Mouse (Mus musculus) limb, embryonic 12.5 days (tissue): ENCODE measurements around the gene Pf4. TPM values are rescaled to one million over a fixed set of nuclear protein-coding genes. Genes with fewer than 3 reads are reported as not detected.

Experiments used
- ATAC-seq: fragments of 200-750 bp; cut with Nextera tagmentation; 2 replicates; pipeline ENCODE4 v1.8.0; 2017; ENCODE audit warnings: low read depth, moderate TSS enrichment; ENCODE audit not compliant: insufficient number of reproducible peaks, insufficient read depth, low FRiP score, low TSS enrichment
- H3K27ac ChIP-seq: fragments of 300-500 bp; sonication (generic); 2 replicates; pipeline ENCODE4 v1.5.1; 2016; ENCODE audit warnings: mild to moderate bottlenecking, moderate library complexity
- H3K27me3 ChIP-seq: fragments of 300-500 bp; sonication (generic); 2 replicates; pipeline ENCODE4 v1.6.1; 2016; ENCODE audit warnings: mild to moderate bottlenecking, moderate library complexity
- H3K36me3 ChIP-seq: fragments of 300-500 bp; sonication (generic); 2 replicates; pipeline ENCODE4 v1.6.1; 2016; ENCODE audit warnings: mild to moderate bottlenecking, moderate library complexity
- H3K4me1 ChIP-seq: fragments of 300-500 bp; sonication (generic); replicated peaks from 2 replicates; pipeline ENCODE4 v1.6.1; 2016
- H3K4me2 ChIP-seq: fragments of 300-500 bp; sonication (generic); 2 replicates; pipeline ENCODE4 v1.6.1; 2016; ENCODE audit warnings: mild to moderate bottlenecking, moderate library complexity
- H3K4me3 ChIP-seq: fragments of 300-500 bp; sonication (generic); replicated peaks from 2 replicates; pipeline ENCODE4 v1.5.1; 2016; ENCODE audit warnings: mild to moderate bottlenecking
- H3K9ac ChIP-seq: fragments of 300-500 bp; sonication (generic); replicated peaks from 2 replicates; pipeline ENCODE4 v1.6.1; 2016; ENCODE audit warnings: mild to moderate bottlenecking, moderate library complexity
- H3K9me3 ChIP-seq: fragments of 300-500 bp; sonication (generic); 2 replicates; pipeline ENCODE4 v1.6.1; 2016; ENCODE audit warnings: mild to moderate bottlenecking, moderate library complexity
- WGBS: fragments of 180-500 bp; shearing (Covaris S2); methylation state at CpG from one replicate; pipeline ENCODE4 v1.1.7; 2016; 5-methylcytosine and 5-hydroxymethylcytosine counted together
- polyA plus RNA-seq: library from polyadenylated mRNA; unstranded; fragments of >200 nt; fragmentation: Nextera tagmentation; extraction: Ambion mirVana; gene quantifications from 2 replicates; pipeline ENCODE4 v1.2.1, GENCODE M21; 2016

Pf4 gene
- 54.2 and 54.9 TPM in 2 replicates for polyA plus RNA-seq

- Histone ChIP-seq H3K4me3 (no peak within 1 kb of the TSS), H3K4me2 (no peak within 1 kb of the TSS), H3K27me3 (peaks cover 5% of the 10 kb centered on the region), H3K9me3 (no peaks in the 10 kb centered on the region), H3K27ac (no peak within 1 kb of the TSS), H3K36me3 (no peaks in the 10 kb centered on the region), H3K9ac (no peak within 1 kb of the TSS), H3K4me1 (no peaks in the 10 kb centered on the region)
- WGBS = 86% methylated on average over 16 of the region's 16 CpGs
- ATAC-seq = no peak
Measured at GRCm38 (mm10) chr5:90771880-90772653, at the start of gene Pf4. Gene Pf4 (plus strand): TSS chr5:90772435.

- Histone ChIP-seq H3K4me1 (no peaks in the 10 kb centered on the region), H3K4me3 (no peak overlapping the region), H3K27ac (no peak overlapping the region), H3K4me2 (no peak overlapping the region), H3K36me3 (no peaks in the 10 kb centered on the region), H3K9ac (no peak overlapping the region), H3K27me3 (no peaks in the 10 kb centered on the region), H3K9me3 (no peaks in the 10 kb centered on the region)
- 93% methylated on average over 3 of the region's 3 CpGs for WGBS
- no peak for ATAC-seq
Measured at GRCm38 (mm10) chr5:90722656-90723055, 49.6 kb upstream of the Pf4 start.

- Histone ChIP-seq H3K27ac (no peak overlapping the region), H3K36me3 (no peaks in the 10 kb centered on the region), H3K9me3 (no peaks in the 10 kb centered on the region), H3K4me2 (no peak overlapping the region), H3K9ac (no peak overlapping the region), H3K27me3 (no peaks in the 10 kb centered on the region), H3K4me3 (no peak overlapping the region), H3K4me1 (0 out of 2 replicates have a peak, but pooled peaks cover 7% of the 10 kb centered on the region)
- no peak for ATAC-seq
- 15% methylated on average over 3 of the region's 3 CpGs for WGBS
Measured at GRCm38 (mm10) chr5:90728254-90728653, 44.0 kb upstream of the Pf4 start.

GRCm38 (mm10) chr5:90731480-90731879 is 40.8 kb upstream of the Pf4 start:
- H3K27ac ChIP-seq = no peak overlapping the region
- ATAC-seq = no peak
- H3K4me1 ChIP-seq = 0 out of 2 replicates have a peak, but pooled peaks cover 7% of the 10 kb centered on the region
- no peaks in the 10 kb centered on the region for H3K27me3 ChIP-seq
- no peaks in the 10 kb centered on the region for H3K36me3 ChIP-seq
- H3K4me2 ChIP-seq = no peak overlapping the region
- WGBS = 74% methylated on average over 4 of the region's 4 CpGs
- no peak overlapping the region for H3K4me3 ChIP-seq
- H3K9ac ChIP-seq = no peak overlapping the region
- H3K9me3 ChIP-seq = no peaks in the 10 kb centered on the region

GRCm38 (mm10) chr5:90742029-90742428 is 30.2 kb upstream of the Pf4 start:
- ATAC-seq = no peak
- H3K9ac ChIP-seq = no peak overlapping the region
- H3K4me2 ChIP-seq = no peak overlapping the region
- H3K27ac ChIP-seq = no peak overlapping the region
- no peak overlapping the region for H3K4me3 ChIP-seq
- H3K36me3 ChIP-seq = no peaks in the 10 kb centered on the region
- 78% methylated on average over 4 of the region's 4 CpGs for WGBS
- no peaks in the 10 kb centered on the region for H3K27me3 ChIP-seq
- no peaks in the 10 kb centered on the region for H3K4me1 ChIP-seq
- no peaks in the 10 kb centered on the region for H3K9me3 ChIP-seq

- Histone ChIP-seq H3K9me3 (no peaks in the 10 kb centered on the region), H3K4me3 (no peak overlapping the region), H3K4me1 (peaks cover 23% of the 10 kb centered on the region), H3K27me3 (peaks cover 8% of the 10 kb centered on the region), H3K4me2 (no peak overlapping the region), H3K9ac (no peak overlapping the region), H3K36me3 (no peaks in the 10 kb centered on the region), H3K27ac (no peak overlapping the region)
- 88% methylated on average over 1 of the region's 1 CpGs for WGBS
- no peak for ATAC-seq
Measured at GRCm38 (mm10) chr5:90753934-90754333, 18.3 kb upstream of the Pf4 start.

GRCm38 (mm10) chr5:90758020-90758605 is 14.1 kb upstream of the Pf4 start:
- Histone ChIP-seq H3K4me1 (peaks cover 30% of the 10 kb centered on the region), H3K27ac (no peak overlapping the region), H3K4me2 (no peak overlapping the region), H3K9me3 (no peaks in the 10 kb centered on the region), H3K9ac (no peak overlapping the region), H3K36me3 (no peaks in the 10 kb centered on the region), H3K27me3 (peaks cover 19% of the 10 kb centered on the region), H3K4me3 (no peak overlapping the region)
- WGBS = 38% methylated on average over 5 of the region's 5 CpGs
- no peak for ATAC-seq

- H3K36me3 ChIP-seq = no peaks in the 10 kb centered on the region
- H3K4me3 ChIP-seq = peak within 1 kb of the TSS; percentile 32
- ATAC-seq = peak; percentile 57
- no peak within 1 kb of the TSS for H3K27ac ChIP-seq
- no peaks in the 10 kb centered on the region for H3K9me3 ChIP-seq
- peak within 1 kb of the TSS; percentile 68 for H3K4me2 ChIP-seq
- H3K4me1 ChIP-seq = peaks cover 30% of the 10 kb centered on the region
- WGBS = 6% methylated on average over 32 of the region's 32 CpGs
- H3K9ac ChIP-seq = 0 out of 2 replicates have a peak within 1 kb of the TSS, but pooled peaks have one; percentile 42
- H3K27me3 ChIP-seq = peaks cover 19% of the 10 kb centered on the region
Measured at GRCm38 (mm10) chr5:90759077-90760065, 12.9 kb upstream of the Pf4 start, which contains the start of gene Cxcl5. Gene Cxcl5 (plus strand): TSS chr5:90759360.

GRCm38 (mm10) chr5:90760303-90760702 is 11.9 kb upstream of the Pf4 start:
- no peak overlapping the region for H3K27ac ChIP-seq
- H3K4me1 ChIP-seq = peaks cover 30% of the 10 kb centered on the region
- WGBS = 65% methylated on average over 4 of the region's 4 CpGs
- ATAC-seq = no peak
- H3K27me3 ChIP-seq = peaks cover 19% of the 10 kb centered on the region
- no peak overlapping the region for H3K4me2 ChIP-seq
- no peak overlapping the region for H3K4me3 ChIP-seq
- no peaks in the 10 kb centered on the region for H3K36me3 ChIP-seq
- H3K9me3 ChIP-seq = no peaks in the 10 kb centered on the region
- no peak overlapping the region for H3K9ac ChIP-seq

- Histone ChIP-seq H3K9ac (no peak overlapping the region), H3K9me3 (no peaks in the 10 kb centered on the region), H3K4me2 (no peak overlapping the region), H3K36me3 (no peaks in the 10 kb centered on the region), H3K27ac (no peak overlapping the region), H3K4me1 (peaks cover 30% of the 10 kb centered on the region), H3K4me3 (no peak overlapping the region), H3K27me3 (peaks cover 19% of the 10 kb centered on the region)
- 83% methylated on average over 2 of the region's 2 CpGs for WGBS
- no peak for ATAC-seq
Measured at GRCm38 (mm10) chr5:90760844-90761243, 11.4 kb upstream of the Pf4 start.

- Histone ChIP-seq H3K4me2 (no peak overlapping the region), H3K27me3 (peaks cover 19% of the 10 kb centered on the region), H3K9ac (no peak overlapping the region), H3K4me3 (no peak overlapping the region), H3K9me3 (no peaks in the 10 kb centered on the region), H3K27ac (no peak overlapping the region), H3K4me1 (peaks cover 25% of the 10 kb centered on the region), H3K36me3 (no peaks in the 10 kb centered on the region)
- 89% methylated on average over 3 of the region's 3 CpGs for WGBS
- no peak for ATAC-seq
Measured at GRCm38 (mm10) chr5:90761834-90762233, 10.4 kb upstream of the Pf4 start.
